Mouse (Mus musculus): ENCODE measurements around the gene Creg1.

Gene Creg1

DNA sequence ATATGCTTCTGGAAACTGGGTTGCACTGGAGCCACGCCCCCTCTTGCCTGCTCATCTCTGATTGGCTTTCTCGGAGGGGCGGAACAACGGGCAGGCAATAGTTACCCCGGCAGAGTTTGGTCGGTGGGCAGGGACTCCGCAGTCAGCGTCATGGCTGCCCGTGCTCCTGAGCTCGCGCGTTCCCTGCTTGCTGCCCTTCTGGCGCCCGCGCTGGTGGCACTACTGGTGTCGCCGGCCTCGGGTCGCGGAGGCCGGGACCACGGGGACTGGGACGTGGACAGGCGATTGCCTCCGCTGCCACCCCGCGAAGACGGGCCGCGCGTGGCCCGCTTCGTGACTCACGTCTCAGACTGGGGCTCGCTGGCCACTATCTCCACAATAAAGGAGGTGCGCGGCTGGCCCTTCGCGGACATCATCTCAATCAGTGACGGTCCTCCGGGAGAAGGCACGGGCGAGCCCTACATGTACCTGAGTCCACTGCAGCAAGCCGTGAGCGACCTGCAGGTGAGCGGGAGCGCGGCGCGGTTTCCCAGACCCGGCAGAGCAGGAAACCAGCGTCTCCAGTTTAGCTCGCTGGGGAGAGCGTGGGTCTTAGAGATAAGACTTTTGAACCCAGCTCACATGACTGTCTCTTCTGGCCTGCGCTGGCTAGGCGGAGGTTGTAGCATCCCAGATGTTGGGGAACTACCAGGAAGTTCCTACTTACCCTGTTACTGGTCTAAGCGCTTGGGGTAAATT is at the start of gene Creg1:
Creg1 (plus strand) TSS at position 112 of the 738 bp plus-strand sequence.
- no peaks in the 10 kb centered on the region for H3K36me3 ChIP-seq (ENCODE audit: insufficient read depth, low read length)
- H3K9me3 ChIP-seq (ENCODE audit: low read length), result peaks cover 19% of the 10 kb centered on the region
- TF ChIP-seq POU5F1 (IDR thresholded peaks at IDR 0.05; ENCODE audit: borderline replicate concordance, low read length), result no peak
- no peak for TF ChIP-seq CTCF (conservative IDR thresholded peaks at IDR 0.05; ENCODE audit: low read length)
- no peak for TF ChIP-seq NANOG (IDR thresholded peaks at IDR 0.05; ENCODE audit: borderline replicate concordance, low read length)
- peaks cover 46% of the 10 kb centered on the region for H3K27me3 ChIP-seq (ENCODE audit: insufficient read depth, low read length)
- peak within 1 kb of the TSS; percentile 90 for H3K4me3 ChIP-seq (replicated peaks; ENCODE audit: low read length)
- H3K4me1 ChIP-seq (replicated peaks; ENCODE audit: low read depth, low read length), result peaks cover 33% of the 10 kb centered on the region

DNA sequence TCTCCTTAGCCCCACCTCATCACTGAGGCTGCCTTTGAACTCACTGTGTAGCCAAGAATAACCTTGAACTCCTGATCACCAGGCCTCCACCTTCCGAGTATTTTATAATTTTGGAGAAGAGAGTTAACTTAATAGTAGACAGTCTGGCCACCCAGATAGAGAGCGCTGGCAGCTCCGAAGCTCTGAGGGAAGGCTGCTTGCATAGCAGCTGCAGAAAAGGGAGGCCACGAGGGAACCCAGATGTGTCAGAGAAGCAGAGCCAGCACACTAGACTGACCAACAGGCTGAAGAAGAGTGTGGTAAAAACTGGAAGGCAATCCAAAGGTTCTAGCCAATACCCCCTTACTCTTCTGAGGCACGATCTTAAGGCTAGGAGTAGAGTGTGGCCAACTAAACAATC is 49.7 kb upstream of the Creg1 start:
- peaks cover 53% of the 10 kb centered on the region for H3K27me3 ChIP-seq (ENCODE audit: insufficient read depth, low read length)
- H3K36me3 ChIP-seq (ENCODE audit: insufficient read depth, low read length), result no peaks in the 10 kb centered on the region
- no peaks in the 10 kb centered on the region for H3K9me3 ChIP-seq (ENCODE audit: low read length)
- peaks cover 19% of the 10 kb centered on the region for H3K4me1 ChIP-seq (replicated peaks; ENCODE audit: low read depth, low read length)
- H3K4me3 ChIP-seq (replicated peaks; ENCODE audit: low read length), result no peak overlapping the region
- no peak for TF ChIP-seq POU5F1 (IDR thresholded peaks at IDR 0.05; ENCODE audit: borderline replicate concordance, low read length)
- TF ChIP-seq CTCF (conservative IDR thresholded peaks at IDR 0.05; ENCODE audit: low read length), result no peak
- TF ChIP-seq NANOG (IDR thresholded peaks at IDR 0.05; ENCODE audit: borderline replicate concordance, low read length), result no peak

- Histone ChIP-seq H3K4me3 (replicated peaks; ENCODE audit: low read length) (no peak overlapping the region), H3K9me3 (ENCODE audit: low read length) (no peaks in the 10 kb centered on the region), H3K36me3 (ENCODE audit: insufficient read depth, low read length) (no peaks in the 10 kb centered on the region), H3K27me3 (ENCODE audit: insufficient read depth, low read length) (peaks cover 40% of the 10 kb centered on the region), H3K4me1 (replicated peaks; ENCODE audit: low read depth, low read length) (peaks cover 16% of the 10 kb centered on the region)
- TF ChIP-seq CTCF (conservative IDR thresholded peaks at IDR 0.05; ENCODE audit: low read length) (no peak), NANOG (IDR thresholded peaks at IDR 0.05; ENCODE audit: borderline replicate concordance, low read length) (no peak), POU5F1 (IDR thresholded peaks at IDR 0.05; ENCODE audit: borderline replicate concordance, low read length) (no peak)
Measured at GRCm38 (mm10) chr1:165716426-165716825, 47.1 kb upstream of the Creg1 start.

GRCm38 (mm10) chr1:165717711-165718542 is 45.6 kb upstream of the Creg1 start:
- H3K27me3 ChIP-seq (ENCODE audit: insufficient read depth, low read length), result peaks cover 46% of the 10 kb centered on the region
- no peaks in the 10 kb centered on the region for H3K36me3 ChIP-seq (ENCODE audit: insufficient read depth, low read length)
- no peaks in the 10 kb centered on the region for H3K9me3 ChIP-seq (ENCODE audit: low read length)
- H3K4me3 ChIP-seq (replicated peaks; ENCODE audit: low read length), result no peak overlapping the region
- TF ChIP-seq NANOG (IDR thresholded peaks at IDR 0.05; ENCODE audit: borderline replicate concordance, low read length) (no peak), CTCF (conservative IDR thresholded peaks at IDR 0.05; ENCODE audit: low read length) (no peak), POU5F1 (IDR thresholded peaks at IDR 0.05; ENCODE audit: borderline replicate concordance, low read length) (no peak)
- peaks cover 16% of the 10 kb centered on the region for H3K4me1 ChIP-seq (replicated peaks; ENCODE audit: low read depth, low read length)

DNA sequence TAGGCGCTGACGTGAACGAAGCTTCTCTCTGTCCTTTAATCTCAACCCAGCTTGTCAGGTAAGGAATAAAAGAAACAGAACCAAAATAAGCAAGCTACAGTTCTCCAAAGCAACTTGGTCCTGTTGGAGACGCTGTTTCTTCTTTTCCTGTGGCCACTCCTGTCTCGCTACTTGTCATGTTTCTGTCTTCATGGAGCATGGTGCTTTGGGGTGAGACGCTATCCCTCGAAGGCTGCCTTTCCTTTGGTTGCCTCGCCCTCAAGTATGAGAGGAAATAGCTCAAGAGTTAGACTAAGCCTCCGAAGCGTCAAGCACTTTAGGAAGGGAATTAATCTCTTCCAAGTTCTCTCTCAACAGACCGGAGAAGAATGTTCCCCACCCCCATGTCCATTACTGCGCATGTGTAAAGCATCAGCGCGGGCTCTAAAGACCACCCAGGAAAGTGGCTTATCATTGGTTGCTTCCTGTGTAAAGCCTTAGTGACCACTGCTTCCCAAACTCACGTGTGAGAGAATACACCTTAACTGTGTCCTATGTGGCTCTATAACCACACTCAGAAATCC is 44.9 kb upstream of the Creg1 start:
- Histone ChIP-seq H3K27me3 (ENCODE audit: insufficient read depth, low read length) (peaks cover 49% of the 10 kb centered on the region), H3K36me3 (ENCODE audit: insufficient read depth, low read length) (no peaks in the 10 kb centered on the region), H3K4me1 (replicated peaks; ENCODE audit: low read depth, low read length) (peaks cover 16% of the 10 kb centered on the region), H3K9me3 (ENCODE audit: low read length) (no peaks in the 10 kb centered on the region), H3K4me3 (replicated peaks; ENCODE audit: low read length) (no peak overlapping the region)
- TF ChIP-seq CTCF (conservative IDR thresholded peaks at IDR 0.05; ENCODE audit: low read length), result no peak
- TF ChIP-seq NANOG (IDR thresholded peaks at IDR 0.05; ENCODE audit: borderline replicate concordance, low read length), result no peak

- Histone ChIP-seq H3K36me3 (ENCODE audit: insufficient read depth, low read length) (no peaks in the 10 kb centered on the region), H3K9me3 (ENCODE audit: low read length) (no peaks in the 10 kb centered on the region), H3K4me3 (replicated peaks; ENCODE audit: low read length) (no peak overlapping the region), H3K4me1 (replicated peaks; ENCODE audit: low read depth, low read length) (peaks cover 13% of the 10 kb centered on the region), H3K27me3 (ENCODE audit: insufficient read depth, low read length) (peaks cover 40% of the 10 kb centered on the region)
- no peak for TF ChIP-seq CTCF (conservative IDR thresholded peaks at IDR 0.05; ENCODE audit: low read length)
- no peak for TF ChIP-seq NANOG (IDR thresholded peaks at IDR 0.05; ENCODE audit: borderline replicate concordance, low read length)
Measured at GRCm38 (mm10) chr1:165722531-165723123, 40.9 kb upstream of the Creg1 start.

DNA sequence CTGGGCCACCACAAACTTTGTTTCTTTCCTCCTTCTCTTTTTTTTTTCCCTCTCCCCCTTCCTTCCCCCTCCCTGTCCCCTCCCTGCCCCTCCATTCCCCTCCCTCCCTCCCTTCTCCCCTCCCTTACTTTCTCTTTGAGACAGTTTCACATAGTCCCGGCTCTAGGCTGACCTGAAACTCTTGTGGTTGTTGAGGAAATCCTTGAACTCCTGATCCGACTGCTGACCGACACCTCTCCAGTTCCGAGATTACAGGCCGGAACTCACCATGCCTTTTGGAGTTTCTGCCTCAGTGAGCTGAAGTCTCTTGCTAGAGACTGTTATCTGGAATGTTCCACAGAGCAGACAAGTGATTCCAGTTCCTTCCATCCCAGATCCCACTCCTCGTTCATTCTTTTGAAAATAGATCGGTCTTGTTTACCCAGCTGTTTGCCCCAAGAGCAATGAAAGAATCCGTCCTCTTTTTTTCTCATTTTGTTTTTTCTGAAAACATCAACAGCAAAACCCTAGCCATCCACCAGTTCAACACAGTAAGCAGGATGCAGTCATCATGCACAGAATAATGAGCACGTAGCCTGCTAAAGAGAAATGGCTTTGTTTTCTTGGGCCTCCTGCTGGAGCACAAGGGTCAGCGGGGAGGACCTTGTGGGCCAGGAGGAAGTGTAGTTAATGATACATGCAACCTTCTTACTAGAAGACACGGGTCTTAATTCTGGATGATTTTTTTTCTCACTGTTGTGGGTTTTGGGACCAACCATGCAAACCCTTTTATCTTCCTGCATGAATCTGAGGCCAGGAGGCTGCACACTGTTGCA is 39.1 kb upstream of the Creg1 start:
- Histone ChIP-seq H3K27me3 (ENCODE audit: insufficient read depth, low read length) (peaks cover 29% of the 10 kb centered on the region), H3K4me3 (replicated peaks; ENCODE audit: low read length) (no peak overlapping the region), H3K9me3 (ENCODE audit: low read length) (peaks cover 5% of the 10 kb centered on the region), H3K36me3 (ENCODE audit: insufficient read depth, low read length) (no peaks in the 10 kb centered on the region), H3K4me1 (replicated peaks; ENCODE audit: low read depth, low read length) (no peaks in the 10 kb centered on the region; the same call in 1 of the 2 replicates)
- no peak for TF ChIP-seq CTCF (conservative IDR thresholded peaks at IDR 0.05; ENCODE audit: low read length)
- no peak for TF ChIP-seq POU5F1 (IDR thresholded peaks at IDR 0.05; ENCODE audit: borderline replicate concordance, low read length)
- no peak for TF ChIP-seq NANOG (IDR thresholded peaks at IDR 0.05; ENCODE audit: borderline replicate concordance, low read length)
